Mouse (Mus musculus): ENCODE measurements around the gene Ppip5k2. TPM values are rescaled to one million over a fixed set of nuclear protein-coding genes. Genes with fewer than 3 reads are reported as not detected.

Ppip5k2 gene
- polyA plus RNA-seq, 1 experiment from 2014 or later: 33.4 TPM

Other genes starting within 250 kb of the Ppip5k2 start
- gene D1Ertd622e, start 108.3 kb downstream of the Ppip5k2 start, polyA plus RNA-seq (2015; fragmentation: Nextera tagmentation; extraction: Ambion mirVana): 23.2 and 25.7 TPM in 2 replicates
- 19.3 and 21.3 TPM in 2 replicates for gene Gin1, start 239 bp downstream of the Ppip5k2 start, polyA plus RNA-seq (2015; fragmentation: Nextera tagmentation; extraction: Ambion mirVana)